Mouse (Mus musculus) kidney, embryonic 14.5 days (tissue): ENCODE results near the gene Gm17019. TPM values are rescaled to one million over a fixed set of nuclear protein-coding genes. Genes with fewer than 3 reads are reported as not detected.
"Not testable (repeated sequence)": the region's sequence is repeated elsewhere in the genome, so short reads cannot be mapped to it uniquely, and the experiment has no call there.

ENCODE experiments used
- ATAC-seq: fragments of 200-750 bp; cut with Nextera tagmentation; 2 replicates; pipeline ENCODE4 v1.8.0; 2017; ENCODE audit warnings: moderate number of reproducible peaks, mild to moderate bottlenecking, moderate TSS enrichment, moderate library complexity; ENCODE audit not compliant: low FRiP score, low TSS enrichment
- H3K27ac ChIP-seq: fragments of 300-500 bp; sonication (generic); 2 replicates; pipeline ENCODE4 v1.5.1; 2014; ENCODE audit warnings: low read depth, mild to moderate bottlenecking, low read length, moderate library complexity, mixed read lengths
- H3K27me3 ChIP-seq: fragments of 300-500 bp; sonication (generic); 2 replicates; pipeline ENCODE4 v1.6.1; 2014; ENCODE audit warnings: mild to moderate bottlenecking, low read length; ENCODE audit not compliant: control insufficient read depth, insufficient read depth
- H3K36me3 ChIP-seq: fragments of 300-500 bp; sonication (generic); 2 replicates; pipeline ENCODE4 v1.6.1; 2014; ENCODE audit warnings: low read length, mixed read lengths; ENCODE audit not compliant: control insufficient read depth, insufficient read depth
- H3K4me1 ChIP-seq: fragments of 300-500 bp; sonication (generic); 2 replicates; pipeline ENCODE4 v1.6.1; 2014; ENCODE audit warnings: low read length, mixed read lengths; ENCODE audit not compliant: control insufficient read depth, insufficient read depth
- H3K4me2 ChIP-seq: fragments of 300-500 bp; sonication (generic); replicated peaks from 2 replicates; pipeline ENCODE4 v1.6.1; 2014; ENCODE audit warnings: low read depth, mild to moderate bottlenecking, low read length
- H3K4me3 ChIP-seq: fragments of 300-500 bp; sonication (generic); 2 replicates; pipeline ENCODE4 v1.5.1; 2014; ENCODE audit warnings: mild to moderate bottlenecking, low read length
- H3K9ac ChIP-seq: fragments of 300-500 bp; sonication (generic); 2 replicates; pipeline ENCODE4 v1.6.1; 2014; ENCODE audit warnings: low read depth, mild to moderate bottlenecking, low read length, moderate library complexity
- H3K9me3 ChIP-seq: fragments of 300-500 bp; sonication (generic); 2 replicates; pipeline ENCODE4 v1.6.1; 2016; ENCODE audit warnings: low read length; ENCODE audit not compliant: control insufficient read depth
- WGBS: fragments of 180-500 bp; shearing (Covaris S2); extraction: QIAGEN DNeasy Blood & Tissue Kit; methylation state at CpG from one replicate; pipeline ENCODE4 v1.1.7; 2014; 5-methylcytosine and 5-hydroxymethylcytosine counted together
- polyA plus RNA-seq: library from polyadenylated mRNA; unstranded; fragments of >200 nt; fragmentation: Nextera tagmentation; extraction: Ambion mirVana; gene quantifications from 2 replicates; pipeline ENCODE4 v1.2.1, GENCODE M21; 2014

The Gm17019 gene
- not detected in 2 replicates for polyA plus RNA-seq

DNA sequence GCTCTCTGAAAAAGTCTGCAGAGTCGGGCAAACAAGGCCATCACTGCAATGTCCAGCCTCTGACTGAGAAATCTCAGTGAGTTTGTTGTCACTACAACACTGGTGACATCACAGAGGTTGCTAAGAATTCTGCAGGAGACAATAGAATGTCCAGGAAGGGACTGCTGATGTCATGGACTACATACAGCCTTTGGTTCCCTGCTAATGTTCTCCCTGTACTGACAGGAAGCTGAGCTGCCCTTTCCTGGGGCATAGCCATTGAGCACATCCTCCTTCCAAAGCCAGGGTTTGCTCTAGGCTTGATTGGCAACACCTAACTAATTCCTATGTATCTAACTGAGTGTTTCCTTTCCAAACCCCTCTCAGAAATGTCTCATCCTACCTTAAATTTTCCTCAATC is at the start of gene Gm17019:
Gene Gm17019, minus strand, starts transcription at position 101 of the 400 bp plus-strand sequence.
- H3K4me3 ChIP-seq, H3K27ac ChIP-seq, H3K9ac ChIP-seq, H3K36me3 ChIP-seq, H3K4me2 ChIP-seq, ATAC-seq, H3K27me3 ChIP-seq, H3K4me1 ChIP-seq: not testable (repeated sequence)
- WGBS = 50% methylated on average over 1 of the region's 1 CpGs
- peaks cover 11% of the 10 kb centered on the region for H3K9me3 ChIP-seq

DNA sequence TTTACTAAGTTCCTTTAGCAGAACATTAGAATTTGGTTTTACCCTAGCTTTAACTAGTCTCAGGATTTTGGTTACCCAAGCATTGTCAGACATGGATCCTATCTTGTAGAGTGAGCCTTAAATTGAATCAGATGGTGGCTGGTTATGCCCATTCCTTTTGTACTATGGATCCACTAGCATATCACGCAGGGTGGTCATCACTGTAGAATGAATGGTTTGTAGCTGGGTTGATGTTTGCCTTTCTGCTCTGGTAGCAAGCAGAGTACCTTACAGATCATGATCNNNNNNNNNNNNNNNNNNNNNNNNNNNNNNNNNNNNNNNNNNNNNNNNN is 29.6 kb upstream of the Gm17019 start:
- whole genome bisulfite sequencing = 90% methylated on average over 1 of the region's 1 CpGs

DNA sequence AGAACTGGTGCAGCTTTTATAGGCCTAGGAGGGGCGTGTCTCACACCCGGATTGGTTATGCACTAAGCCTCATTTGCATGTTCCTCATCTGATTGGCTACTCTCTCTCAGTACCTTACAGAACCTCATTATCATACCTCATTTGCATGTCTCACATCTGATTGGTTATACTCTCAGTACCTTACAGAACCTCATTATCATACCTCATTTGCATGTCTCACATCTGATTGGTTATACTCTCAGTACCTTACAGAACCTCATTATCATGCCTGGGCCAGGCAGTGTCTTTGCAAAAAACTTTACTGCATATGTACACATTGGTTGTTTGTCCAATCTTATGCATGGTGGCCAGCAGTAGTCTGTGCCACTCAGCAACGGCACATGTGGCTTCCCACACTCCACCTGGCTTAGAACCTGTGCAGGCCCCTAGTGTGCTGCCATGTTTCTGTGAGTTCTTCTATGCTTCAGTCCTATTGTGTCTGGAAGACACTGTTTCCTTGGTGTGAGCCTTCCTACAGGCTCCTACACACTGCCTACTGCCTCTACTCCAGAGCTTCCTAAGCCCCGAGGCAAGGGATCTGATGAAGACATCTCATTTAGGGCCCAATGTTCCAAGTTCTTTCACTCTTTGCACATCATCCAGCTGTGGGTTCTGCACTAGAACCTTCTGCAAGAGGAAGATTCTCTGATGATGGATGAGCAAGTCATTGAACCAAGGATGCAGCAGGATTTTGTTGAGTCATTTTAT is 29.0 kb upstream of the Gm17019 start:
- H3K9ac ChIP-seq = not testable (repeated sequence)
- WGBS = 82% methylated on average over 4 of the region's 4 CpGs
- ATAC-seq = 0 out of 2 replicates have a peak, but pooled peaks have one; percentile 57

More for the DNA sequence above, 29.6 kb upstream of the Gm17019 start:
- H3K9me3 ChIP-seq = peaks cover 12% of the 10 kb centered on the region
- not testable (repeated sequence) for H3K4me3 ChIP-seq, H3K9ac ChIP-seq, H3K27me3 ChIP-seq, ATAC-seq, H3K4me2 ChIP-seq, H3K27ac ChIP-seq, H3K4me1 ChIP-seq, H3K36me3 ChIP-seq

DNA sequence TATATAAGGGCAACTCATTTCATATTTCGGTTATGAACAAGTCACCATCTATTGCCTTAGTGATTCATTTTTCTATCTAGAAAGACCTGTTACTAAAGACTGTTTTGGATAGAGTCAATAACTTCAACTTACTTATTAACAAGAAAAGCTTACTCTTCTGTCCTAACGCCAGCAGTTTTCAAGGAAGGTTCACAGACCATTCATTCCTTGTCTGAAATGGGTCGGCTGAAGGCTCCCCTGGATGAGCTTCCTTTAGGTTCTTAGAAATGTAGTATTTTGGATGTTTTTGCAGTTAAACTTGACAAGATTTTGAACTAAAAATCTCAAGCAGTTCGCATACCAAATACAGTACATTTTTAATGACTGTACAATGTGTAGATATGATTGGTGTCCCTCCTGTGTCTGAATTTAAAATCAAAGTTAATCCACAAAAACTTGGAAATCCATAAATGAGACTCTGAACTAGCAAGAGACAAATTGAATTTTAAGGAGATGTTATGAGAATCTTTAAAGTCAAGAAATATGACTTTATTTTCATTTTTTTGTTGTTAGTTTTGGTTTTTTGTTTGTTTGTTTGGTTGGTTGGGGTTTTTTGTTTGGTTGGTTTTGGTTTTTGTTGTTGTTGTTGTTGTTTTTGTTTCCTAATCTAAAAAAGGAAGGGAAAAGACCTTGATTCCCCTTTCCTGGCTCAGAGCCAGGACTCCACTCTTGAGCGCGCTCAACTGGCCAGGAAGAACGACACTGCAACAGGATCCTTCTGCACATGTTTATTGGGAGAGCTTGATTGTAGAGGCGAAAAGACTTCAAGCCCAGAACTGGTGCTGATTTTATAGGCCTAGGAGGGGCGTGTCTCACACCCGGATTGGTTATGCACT is 21.6 kb upstream of the Gm17019 start:
- not testable (repeated sequence) for ATAC-seq, H3K9ac ChIP-seq, H3K27me3 ChIP-seq, H3K36me3 ChIP-seq, H3K9me3 ChIP-seq, H3K4me2 ChIP-seq, H3K27ac ChIP-seq, H3K4me1 ChIP-seq, H3K4me3 ChIP-seq
- WGBS = 76% methylated on average over 10 of the region's 10 CpGs

More for the DNA sequence above, 29.0 kb upstream of the Gm17019 start:
- not testable (repeated sequence) for H3K27me3 ChIP-seq, H3K27ac ChIP-seq, H3K4me1 ChIP-seq, H3K4me2 ChIP-seq, H3K4me3 ChIP-seq, H3K36me3 ChIP-seq
- H3K9me3 ChIP-seq = peaks cover 15% of the 10 kb centered on the region

DNA sequence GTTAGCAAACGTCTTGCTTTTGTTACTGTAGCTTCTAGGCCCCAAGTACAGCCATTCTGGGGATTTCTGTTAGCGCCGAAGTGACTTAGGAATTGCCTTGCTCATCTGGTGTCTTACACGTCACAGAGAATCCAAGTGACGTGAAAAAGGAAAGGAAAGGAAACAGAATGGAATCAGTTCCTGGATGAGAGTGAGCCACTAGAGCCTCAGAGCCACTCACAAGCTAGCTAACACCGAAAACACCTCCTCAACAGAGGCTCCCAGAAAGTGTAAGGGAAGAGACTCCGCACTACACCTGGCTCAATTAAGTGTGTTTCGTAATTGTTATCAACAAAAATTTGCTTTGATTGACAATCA is 20.8 kb upstream of the Gm17019 start:
- H3K9ac ChIP-seq, ATAC-seq, H3K4me1 ChIP-seq, H3K27ac ChIP-seq, H3K36me3 ChIP-seq, H3K4me2 ChIP-seq, H3K4me3 ChIP-seq, H3K27me3 ChIP-seq, H3K9me3 ChIP-seq: not testable (repeated sequence)
- WGBS = 86% methylated on average over 7 of the region's 8 CpGs

DNA sequence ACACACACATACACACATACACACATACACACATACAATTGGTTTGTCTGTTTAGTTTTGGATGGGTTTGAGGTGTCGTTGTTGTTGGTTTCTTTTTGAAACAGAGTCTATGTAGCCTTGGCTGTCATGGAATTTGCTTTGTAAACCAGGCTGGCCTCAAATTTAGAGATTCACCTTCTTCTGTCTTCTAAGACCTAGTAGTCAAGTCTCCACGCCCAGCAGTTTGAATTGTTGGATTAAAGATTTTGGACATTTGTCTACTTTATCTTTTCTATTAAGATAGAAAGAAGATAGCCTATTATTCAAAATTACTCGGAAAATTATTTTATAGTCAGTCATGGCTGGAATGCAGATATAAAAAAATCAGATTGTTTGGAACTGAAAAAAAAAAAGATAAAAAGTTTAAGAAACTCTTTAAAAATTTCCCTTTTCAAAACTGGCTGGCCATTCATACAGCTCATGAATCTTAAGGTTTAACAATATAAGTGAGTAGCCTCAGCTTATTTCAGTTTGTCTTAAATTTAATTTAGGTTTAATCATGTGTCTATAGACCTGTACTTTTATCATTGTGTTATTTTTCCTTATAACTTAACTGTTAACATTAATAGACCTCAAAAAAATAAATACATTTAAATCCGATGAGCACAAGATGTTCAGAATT is 20.3 kb upstream of the Gm17019 start:
- not testable (repeated sequence) for H3K4me2 ChIP-seq, H3K4me3 ChIP-seq, H3K27me3 ChIP-seq, H3K4me1 ChIP-seq, H3K9me3 ChIP-seq, H3K9ac ChIP-seq, ATAC-seq, H3K27ac ChIP-seq, H3K36me3 ChIP-seq
- 83% methylated on average over 4 of the region's 4 CpGs for WGBS

DNA sequence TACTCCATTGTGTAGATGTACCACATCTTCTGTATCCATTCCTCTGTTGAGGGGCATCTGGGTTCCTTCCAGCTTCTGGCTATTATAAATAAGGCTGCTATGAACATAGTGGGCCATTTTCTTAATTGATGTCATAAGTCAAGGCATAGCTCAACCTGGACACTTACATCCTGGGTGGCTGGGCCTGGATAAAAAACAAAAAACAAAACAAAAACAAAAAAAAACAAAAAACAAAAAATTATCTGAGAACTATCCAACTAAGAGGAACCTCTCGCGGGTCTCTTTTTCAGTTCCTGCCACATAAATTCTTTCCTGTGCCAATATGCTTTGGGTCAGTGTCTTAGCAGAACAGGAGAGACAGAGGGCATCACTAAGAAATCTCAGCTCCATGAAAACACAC is 18.0 kb upstream of the Gm17019 start:
- ATAC-seq, H3K4me2 ChIP-seq, H3K4me1 ChIP-seq, H3K9me3 ChIP-seq, H3K27ac ChIP-seq, H3K4me3 ChIP-seq, H3K9ac ChIP-seq, H3K36me3 ChIP-seq, H3K27me3 ChIP-seq: not testable (repeated sequence)
- 82% methylated on average over 2 of the region's 2 CpGs for WGBS

DNA sequence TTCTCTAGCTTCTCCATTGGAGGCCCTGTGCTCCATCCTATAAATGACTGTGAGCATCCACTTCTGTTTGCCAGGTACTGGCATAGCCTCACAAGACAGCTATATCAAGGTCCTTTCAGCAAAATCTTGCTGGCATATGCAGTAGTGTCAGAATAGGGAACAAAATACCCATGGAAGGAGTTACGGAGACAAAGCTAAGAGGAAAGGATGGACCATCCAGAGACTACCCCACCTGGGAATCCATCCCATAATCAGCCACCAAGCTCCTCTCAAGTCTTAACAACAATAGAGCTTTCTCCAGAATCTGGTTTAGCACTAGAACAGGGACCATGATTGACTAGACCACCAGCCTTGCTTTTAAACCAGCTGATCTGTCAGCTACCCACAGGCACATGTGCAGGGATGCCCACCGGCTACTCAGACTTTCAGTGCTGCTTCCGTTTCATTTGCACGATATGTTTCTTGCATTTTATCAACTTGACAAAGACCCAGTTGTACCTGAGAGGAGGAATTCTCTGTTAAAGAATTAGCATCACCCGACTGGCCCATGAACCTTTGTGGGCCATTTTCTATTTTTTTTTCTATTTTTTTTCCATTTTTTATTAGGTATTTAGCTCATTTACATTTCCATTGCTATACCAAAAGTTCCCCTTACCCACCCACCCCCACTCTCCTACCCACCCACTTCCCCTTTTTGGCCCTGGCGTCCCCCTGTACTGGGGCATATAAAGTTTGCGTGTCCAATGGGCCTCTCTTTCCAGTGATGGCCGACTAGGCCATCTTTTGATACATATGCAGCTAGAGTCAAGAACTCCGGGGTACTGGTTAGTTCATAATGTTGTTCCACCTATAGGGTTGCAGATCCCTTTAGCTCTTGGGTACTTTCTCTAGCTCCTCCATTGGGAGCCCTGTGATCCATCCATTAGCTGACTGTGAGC is 12.3 kb upstream of the Gm17019 start:
- not testable (repeated sequence) for H3K4me1 ChIP-seq, ATAC-seq, H3K4me3 ChIP-seq, H3K9ac ChIP-seq, H3K9me3 ChIP-seq, H3K27me3 ChIP-seq, H3K36me3 ChIP-seq, H3K4me2 ChIP-seq, H3K27ac ChIP-seq
- 89% methylated on average over 7 of the region's 9 CpGs for WGBS
